19 mouse cellular contexts compared by ENCODE assay signal in the genomic region with DNA sequence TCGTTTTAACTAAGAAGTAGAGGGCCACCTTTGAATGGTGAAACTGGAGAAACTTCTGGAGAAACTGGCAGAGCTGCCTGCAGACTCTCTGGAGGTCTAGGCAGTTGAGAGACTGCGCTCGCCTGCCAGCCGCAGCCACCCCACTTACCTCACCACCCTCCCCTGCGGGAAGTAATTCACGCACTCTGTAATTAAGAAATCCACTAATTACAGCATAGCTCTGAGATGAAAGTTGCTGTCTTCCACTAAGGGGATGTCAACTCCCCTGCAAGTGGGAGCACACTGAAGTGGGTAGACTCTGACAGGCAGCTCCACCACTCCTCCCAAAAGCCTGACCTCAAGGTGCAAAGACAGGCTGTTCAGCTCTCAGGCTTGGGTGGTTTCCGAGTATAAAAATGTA. TPM values are rescaled to one million over a fixed set of nuclear protein-coding genes. Genes with fewer than 3 reads are reported as not detected.
"Had no signal": no experiment of that assay in that cellular context is flagged by ENCODE, and none has a peak within 500 bp of the region (broad histone marks: within the 10 kb centered on the region; RNA-seq: fewer than 3 reads in every experiment).

No protein-coding gene starts in this region.

- H3K4me3 ChIP-seq: kidney, embryonic 15.5 days; liver, embryonic 15.5 days; midbrain, embryonic 12.5 days; neural tube, embryonic 13.5 days had no signal

- H3K36me3 ChIP-seq: kidney, embryonic 15.5 days; liver, embryonic 15.5 days; midbrain, embryonic 12.5 days; neural tube, embryonic 13.5 days had no signal

- H3K27me3 ChIP-seq: kidney, embryonic 15.5 days; liver, embryonic 15.5 days; midbrain, embryonic 12.5 days had no signal

- H3K4me2 ChIP-seq: kidney, embryonic 15.5 days; liver, embryonic 11.5 days; liver, embryonic 15.5 days; lung, embryonic 14.5 days; midbrain, embryonic 12.5 days; neural tube, embryonic 13.5 days had no signal

- H3K4me1 ChIP-seq: liver, embryonic 15.5 days had no signal

- DNase-seq: kidney, adult 2 months; kidney, postnatal 25 days; layer of hippocampus, adult 9-11 months; layer of hippocampus, postnatal 36 days; lung, embryonic 14.5 days; lung, postnatal 10 days; lung, postnatal 4 days; right cerebral cortex, adult 18-20 months; right cerebral cortex, postnatal 25 days; thymus, postnatal 36 days had no signal

- H3K27ac ChIP-seq: kidney, embryonic 15.5 days; liver, embryonic 15.5 days; midbrain, embryonic 12.5 days; neural tube, embryonic 13.5 days had no signal

- H3K9ac ChIP-seq: kidney, embryonic 15.5 days; liver, embryonic 15.5 days; lung, embryonic 14.5 days; midbrain, embryonic 12.5 days; neural tube, embryonic 13.5 days had no signal

- H3K9me3 ChIP-seq: kidney, embryonic 15.5 days; liver, embryonic 15.5 days; midbrain, embryonic 12.5 days; neural tube, embryonic 13.5 days had no signal

RNA-seq across cellular contexts. Expression of a gene that starts 49.7 kb away (rescaled TPM):
- polyA plus RNA-seq: kidney, adult 2 months; kidney, embryonic 15.5 days; limb, embryonic 14.5 days; liver, embryonic 11.5 days; liver, embryonic 15.5 days; lung, embryonic 14.5 days; midbrain, embryonic 12.5 days; neural tube, embryonic 13.5 days; small intestine, adult 2 months; stomach, embryonic 16.5 days; thymus, postnatal 0 days had no signal

RNA-seq across cellular contexts. Expression of a gene that starts 55.1 kb away (rescaled TPM):
- polyA plus RNA-seq: liver, embryonic 11.5 days; liver, embryonic 15.5 days; lung, embryonic 14.5 days; neural tube, embryonic 13.5 days; small intestine, adult 2 months; stomach, embryonic 16.5 days had no signal
